In genomic region chr7:51510147-51510546, GRCm38 (mm10) we compare ENCODE assay signal across 7 mouse cellular contexts. TPM values are rescaled to one million over a fixed set of nuclear protein-coding genes. Genes with fewer than 3 reads are reported as not detected.
A peak's percentile ranks its signal among the peaks of the same experiment; 100 is the strongest.
DNase-seq lines count a peak whose midpoint lies in the region; ATAC-seq lines count a peak whose summit lies in the region.

No protein-coding gene starts in this region.

- no peak overlapping the region for H3K27ac ChIP-seq in heart, embryonic 14.5 days (replicated peaks in 1 of 2; ENCODE audit: control insufficient read depth in 1 of 2, insufficient read depth in 1 of 2, low read depth in 2 of 2, low read length in 2 of 2)
- no peak overlapping the region for H3K27ac ChIP-seq in intestine, embryonic 15.5 days
- H3K27ac ChIP-seq in stomach, embryonic 16.5 days (ENCODE audit: low read length), result no peak overlapping the region

- 65% methylated on average over 7 of the region's 7 CpGs for WGBS in heart, embryonic 14.5 days
- 74% methylated on average over 7 of the region's 7 CpGs for WGBS in intestine, embryonic 15.5 days
- 68% methylated on average over 7 of the region's 7 CpGs for WGBS in stomach, embryonic 16.5 days

- no peak overlapping the region for H3K9ac ChIP-seq in heart, embryonic 14.5 days (ENCODE audit: low read length)
- H3K9ac ChIP-seq in intestine, embryonic 15.5 days, result no peak overlapping the region
- H3K9ac ChIP-seq in stomach, embryonic 16.5 days (ENCODE audit: low read length), result no peak overlapping the region

- peak overlapping the region; percentile 91 for H3K4me2 ChIP-seq in heart, embryonic 14.5 days (ENCODE audit: low read length)
- peak overlapping the region; percentile 88; the same call in 1 of the 2 replicates for H3K4me2 ChIP-seq in intestine, embryonic 15.5 days (replicated peaks)
- peak overlapping the region; percentile 70; the same call in 1 of the 2 replicates for H3K4me2 ChIP-seq in stomach, embryonic 16.5 days (ENCODE audit: low read depth, low read length)

- DNase-seq in heart, adult 9 months (ENCODE audit: low spot score in 2 of 2), result no peak
- peak; percentile 1 for DNase-seq in ovary, postnatal 14 days (ENCODE audit: low spot score)
- DNase-seq in ovary, postnatal 10 days (ENCODE audit: low spot score), result no peak
- no peak for DNase-seq in embryo, embryonic 11 days

- no peak for ATAC-seq in heart, embryonic 14.5 days (ENCODE audit: insufficient number of reproducible peaks, insufficient read depth, low FRiP score, low read depth)
- ATAC-seq in intestine, embryonic 15.5 days, result no peak
- no peak for ATAC-seq in stomach, embryonic 16.5 days (ENCODE audit: insufficient read depth, low FRiP score)

- H3K36me3 ChIP-seq in heart, embryonic 14.5 days (ENCODE audit: control insufficient read depth, insufficient read depth, low read length), result no peaks in the 10 kb centered on the region
- H3K36me3 ChIP-seq in intestine, embryonic 15.5 days, result no peaks in the 10 kb centered on the region
- H3K36me3 ChIP-seq in stomach, embryonic 16.5 days (ENCODE audit: control insufficient read depth, insufficient read depth, low read length), result no peaks in the 10 kb centered on the region

- no peak overlapping the region for H3K4me3 ChIP-seq in heart, embryonic 14.5 days (ENCODE audit: control insufficient read depth in 1 of 2, insufficient read depth in 1 of 2, low read depth in 1 of 2, low read length in 2 of 2)
- H3K4me3 ChIP-seq in intestine, embryonic 15.5 days (replicated peaks), result no peak overlapping the region
- H3K4me3 ChIP-seq in stomach, embryonic 16.5 days (replicated peaks; ENCODE audit: low read length), result no peak overlapping the region

- no peaks in the 10 kb centered on the region for H3K9me3 ChIP-seq in heart, embryonic 14.5 days (ENCODE audit: control insufficient read depth, low read length)
- H3K9me3 ChIP-seq in intestine, embryonic 15.5 days, result no peaks in the 10 kb centered on the region
- H3K9me3 ChIP-seq in stomach, embryonic 16.5 days (replicated peaks; ENCODE audit: control insufficient read depth, low read length), result no peaks in the 10 kb centered on the region

- H3K4me1 ChIP-seq in heart, embryonic 14.5 days (ENCODE audit: control insufficient read depth in 2 of 2, insufficient read depth in 2 of 2, low read length in 2 of 2), result 0 out of 4 replicates have a peak, but pooled peaks cover 0 to 3% of the 10 kb centered on the region in 2 experiments
- 0 out of 2 replicates have a peak, but pooled peaks cover 4% of the 10 kb centered on the region for H3K4me1 ChIP-seq in intestine, embryonic 15.5 days (replicated peaks)
- H3K4me1 ChIP-seq in stomach, embryonic 16.5 days (ENCODE audit: control insufficient read depth, insufficient read depth, low read length), result no peaks in the 10 kb centered on the region

- H3K27me3 ChIP-seq in heart, embryonic 14.5 days (ENCODE audit: control insufficient read depth, insufficient read depth, low read length), result peaks cover 6% of the 10 kb centered on the region; the same call in 1 of the 2 replicates
- no peaks in the 10 kb centered on the region for H3K27me3 ChIP-seq in intestine, embryonic 15.5 days (replicated peaks)
- no peaks in the 10 kb centered on the region for H3K27me3 ChIP-seq in stomach, embryonic 16.5 days (ENCODE audit: control insufficient read depth, insufficient read depth, low read length)

RNA-seq across cellular contexts. Expression of gene Ano5, which starts 0.7 kb away (rescaled TPM):
- polyA plus RNA-seq in heart, embryonic 14.5 days (2014; fragmentation: Nextera tagmentation; extraction: Ambion mirVana), result 0.59 and 0.78 TPM in 2 replicates
- polyA plus RNA-seq in intestine, embryonic 15.5 days (2015; fragmentation: Nextera tagmentation; extraction: Ambion mirVana), result 0.15 and 0.25 TPM in 2 replicates
- polyA plus RNA-seq in stomach, embryonic 16.5 days (2015; fragmentation: Nextera tagmentation; extraction: Ambion mirVana), result 0.22 and 0.27 TPM in 2 replicates
